Comparison of ENCODE assay signal across 7 mouse cellular contexts in genomic region chr8:117257821-117258575, GRCm38 (mm10). TPM values are rescaled to one million over a fixed set of nuclear protein-coding genes. Genes with fewer than 3 reads are reported as not detected.
A peak's percentile ranks its signal among the peaks of the same experiment; 100 is the strongest.
DNase-seq lines count a peak whose midpoint lies in the region; ATAC-seq and TF ChIP-seq lines count a peak whose summit lies in the region.

No protein-coding gene starts in this region.

- peak overlapping the region; percentile 89 for H3K9ac ChIP-seq in ES-E14 (ENCODE audit: insufficient read depth, low read depth, low read length, poor library complexity, severe bottlenecking)
- H3K9ac ChIP-seq in hindbrain, embryonic 12.5 days: peak overlapping the region; percentile 99
- H3K9ac ChIP-seq in limb, embryonic 15.5 days: peak overlapping the region; percentile 82

- peak; percentile 70 for DNase-seq in CD4-positive helper T cell, adult 2 months (ENCODE audit: low read depth, low spot score)
- no peak for DNase-seq in ES-E14 (ENCODE audit: low read depth, low spot score)
- DNase-seq in naive thymus-derived CD4-positive, alpha-beta T cell, adult 2 months (ENCODE audit: low read depth): peak; percentile 65
- peak; percentile 72 for DNase-seq in thymus, postnatal 4 days

- peak overlapping the region; percentile 92 to 96 for H3K4me3 ChIP-seq in ES-E14 (ENCODE audit: insufficient read depth in 1 of 2, low read depth in 1 of 2, low read length in 2 of 2, poor library complexity in 1 of 2, severe bottlenecking in 1 of 2)
- peak overlapping the region; percentile 93 for H3K4me3 ChIP-seq in hindbrain, embryonic 12.5 days
- H3K4me3 ChIP-seq in limb, embryonic 15.5 days: peak overlapping the region; percentile 92

- H3K27me3 ChIP-seq in hindbrain, embryonic 12.5 days: no peaks in the 10 kb centered on the region
- H3K27me3 ChIP-seq in limb, embryonic 15.5 days: no peaks in the 10 kb centered on the region

- H3K4me1 ChIP-seq in ES-E14 (ENCODE audit: control insufficient read depth in 2 of 2, insufficient read depth in 2 of 2, low read length in 2 of 2, poor library complexity in 1 of 2): peaks cover 3 to 32% of the 10 kb centered on the region in 2 experiments; a peak in 3 of 4 replicates
- H3K4me1 ChIP-seq in hindbrain, embryonic 12.5 days: peaks cover 44% of the 10 kb centered on the region
- peaks cover 45% of the 10 kb centered on the region for H3K4me1 ChIP-seq in limb, embryonic 15.5 days

- peak overlapping the region; percentile 86 for H3K4me2 ChIP-seq in hindbrain, embryonic 12.5 days (replicated peaks)
- H3K4me2 ChIP-seq in limb, embryonic 15.5 days: peak overlapping the region; percentile 79

- H3K27ac ChIP-seq in ES-E14 (ENCODE audit: insufficient read depth, low read depth, low read length, poor library complexity, severe bottlenecking): no peak overlapping the region
- peak overlapping the region; percentile 90 for H3K27ac ChIP-seq in hindbrain, embryonic 12.5 days
- peak overlapping the region; percentile 87 for H3K27ac ChIP-seq in limb, embryonic 15.5 days

- WGBS in hindbrain, embryonic 12.5 days: 5% methylated on average over 22 of the region's 22 CpGs
- 2% methylated on average over 22 of the region's 22 CpGs for WGBS in limb, embryonic 15.5 days

- in situ Hi-C loops in ES-E14 (cut with MboI; ENCODE audit: low sequenced_read_pairs in 2 of 2, unreplicated experiment in 2 of 2): no loop called here

- H3K9me3 ChIP-seq in ES-E14 (ENCODE audit: control insufficient read depth, insufficient read depth, low read depth, low read length): no peaks in the 10 kb centered on the region
- H3K9me3 ChIP-seq in hindbrain, embryonic 12.5 days (replicated peaks): no peaks in the 10 kb centered on the region; the same call in 1 of the 2 replicates
- no peaks in the 10 kb centered on the region for H3K9me3 ChIP-seq in limb, embryonic 15.5 days

- peaks cover 2% of the 10 kb centered on the region; the same call in 1 of the 2 replicates for H3K36me3 ChIP-seq in ES-E14 (ENCODE audit: control insufficient read depth, insufficient read depth, low read length, poor library complexity, severe bottlenecking)
- no peaks in the 10 kb centered on the region for H3K36me3 ChIP-seq in hindbrain, embryonic 12.5 days
- no peaks in the 10 kb centered on the region for H3K36me3 ChIP-seq in limb, embryonic 15.5 days

- ATAC-seq in erythroid progenitor cell, adult 5-6 weeks (replicated peaks; ENCODE audit: low FRiP score, poor library complexity, severe bottlenecking): 0 out of 2 replicates have a peak, but pooled peaks have one; percentile 0
- peak; percentile 30; the same call in 1 of the 2 replicates for ATAC-seq in hindbrain, embryonic 12.5 days (ENCODE audit: low FRiP score)
- ATAC-seq in limb, embryonic 15.5 days (ENCODE audit: insufficient number of reproducible peaks, low FRiP score, low TSS enrichment, low read depth): no peak

TF ChIP-seq in ES-E14, 5 proteins besides CTCF, POLR2A, EP300 and RAD21:
- TF ChIP-seq MAFK (IDR thresholded peaks at IDR 0.05; ENCODE audit: insufficient read depth, low read depth, low read length): no peak
- TF ChIP-seq ZNF384 (IDR thresholded peaks at IDR 0.05; ENCODE audit: low read depth, low read length): peak; percentile 89

RNA-seq across cellular contexts. Expression of gene Cmip, which starts 1.1 kb away (rescaled TPM):
- 24.5 and 26.3 TPM in 2 replicates for total RNA-seq in ES-E14 (2012; rRNA removed)
- total RNA-seq in erythroid progenitor cell, adult 5-6 weeks (2015; ENCODE audit: low replicate concordance): 50.3 and 64.2 TPM in 2 replicates
- total RNA-seq in erythroid progenitor cell, adult 5-6 weeks (2017; ENCODE audit: low replicate concordance): 42.0 and 49.3 TPM in 2 replicates
- polyA plus RNA-seq in hindbrain, embryonic 12.5 days (2016; fragmentation: Nextera tagmentation; extraction: Ambion mirVana): 64.6 and 67.0 TPM in 2 replicates
- 18.8 and 20.7 TPM in 2 replicates for polyA plus RNA-seq in limb, embryonic 15.5 days (2015; fragmentation: Nextera tagmentation; extraction: Ambion mirVana)
